Mouse (Mus musculus) myocyte (in vitro differentiated cells): ENCODE measurements around the gene Rmnd5a.

ENCODE experiments used
- CEBPB ChIP-seq: IDR thresholded peaks from 2 replicates; pipeline ENCODE4 v1.6.1; 2011; ENCODE audit warnings: mild to moderate bottlenecking, moderate library complexity; ENCODE audit not compliant: poor library complexity, insufficient read depth, severe bottlenecking
- E2F4 ChIP-seq: IDR thresholded peaks from one replicate; pipeline ENCODE4 v1.6.1; 2011; ENCODE audit warnings: mild to moderate bottlenecking, control low read depth, moderate library complexity; ENCODE audit not compliant: insufficient read depth
- MAX ChIP-seq: IDR thresholded peaks from one replicate; pipeline ENCODE4 v1.6.1; 2011; ENCODE audit warnings: low read depth, mild to moderate bottlenecking, control low read depth
- MYOD1 ChIP-seq, 3 experiments: IDR thresholded peaks; one replicate each; pipeline ENCODE4 v1.6.1; 2011; ENCODE audit warnings: control low read depth in 2 of 3, low read depth in 2 of 3, mild to moderate bottlenecking in 2 of 3, moderate library complexity in 1 of 3; ENCODE audit not compliant: insufficient read length in 2 of 3, control insufficient read depth in 1 of 3
- POLR2A ChIP-seq: IDR thresholded peaks from one replicate; pipeline ENCODE4 v1.6.1; 2011; ENCODE audit warnings: low read depth, mild to moderate bottlenecking, control low read depth, moderate library complexity; ENCODE audit not compliant: insufficient read length
- POLR2AphosphoS2 ChIP-seq: IDR thresholded peaks from one replicate; pipeline ENCODE4 v1.6.1; 2011; ENCODE audit warnings: low read depth, control low read depth; ENCODE audit not compliant: insufficient read length
- SRF ChIP-seq: IDR thresholded peaks from one replicate; pipeline ENCODE4 v1.6.1; 2011; ENCODE audit warnings: low read depth; ENCODE audit not compliant: control insufficient read depth, insufficient read length
- USF1 ChIP-seq: IDR thresholded peaks from one replicate; pipeline ENCODE4 v1.6.1; 2011; ENCODE audit warnings: low read depth, mild to moderate bottlenecking, control low read depth, moderate library complexity

GRCm38 (mm10) chr6:71486867-71487266, 46.4 kb upstream of the Rmnd5a start:
- TF ChIP-seq POLR2A: no peak
- no peak for TF ChIP-seq MYOD1 (IDR thresholded peaks at IDR 0.05; ENCODE audit: control insufficient read depth in 1 of 3, insufficient read length in 2 of 3, low read depth in 2 of 3)
- no peak for TF ChIP-seq CEBPB
- TF ChIP-seq POLR2AphosphoS2: no peak
- no peak for TF ChIP-seq MAX
- no peak for TF ChIP-seq E2F4
- no peak for TF ChIP-seq USF1
- no peak for TF ChIP-seq SRF
